Mouse (Mus musculus) MEL (cell line): Measurements from ENCODE around the gene Adamtsl4. TPM values are rescaled to one million over a fixed set of nuclear protein-coding genes. Genes with fewer than 3 reads are reported as not detected.

ENCODE experiments used
- DNase-seq: peaks from one replicate; pipeline ENCODE4 v3.0.0; 2011; ENCODE audit warnings: low read depth, low spot score
- H3K27ac ChIP-seq: 2 replicates; pipeline ENCODE4 v1.5.1; 2012; ENCODE audit warnings: low read depth, mild to moderate bottlenecking, control low read depth, low read length, moderate library complexity; ENCODE audit not compliant: control insufficient read depth
- H3K27me3 ChIP-seq, 2 experiments: fragments of 150-350 bp in 1 of 2; sonication (generic) in 1 of 2; 2 replicates each; pipeline ENCODE4 v1.6.1; 2012; ENCODE audit warnings: low read length in 2 of 2, mild to moderate bottlenecking in 2 of 2, improper control_type of control experiment in 1 of 2, moderate library complexity in 1 of 2; ENCODE audit not compliant: insufficient read depth in 2 of 2, control insufficient read depth in 1 of 2
- H3K36me3 ChIP-seq, 2 experiments: 2 replicates each; pipeline ENCODE4 v1.6.1; 2012 to 2014; ENCODE audit warnings: low read length in 2 of 2, improper control_type of control experiment in 1 of 2, inconsistent platforms in 1 of 2, mild to moderate bottlenecking in 1 of 2; ENCODE audit not compliant: insufficient read depth in 2 of 2, control insufficient read depth in 1 of 2
- H3K4me1 ChIP-seq, 2 experiments: fragments of 150-350 bp in 1 of 2; sonication (generic) in 1 of 2; 2 replicates each; pipeline ENCODE4 v1.6.1; 2012; ENCODE audit warnings: low read length in 2 of 2, improper control_type of control experiment in 1 of 2, mild to moderate bottlenecking in 1 of 2; ENCODE audit not compliant: insufficient read depth in 2 of 2, control insufficient read depth in 1 of 2
- H3K4me3 ChIP-seq, 2 experiments: fragments of 150-350 bp in 1 of 2; sonication (generic) in 1 of 2; 2 replicates each; pipeline ENCODE4 v1.5.1; 2012; ENCODE audit warnings: low read depth in 2 of 2, low read length in 2 of 2, mild to moderate bottlenecking in 2 of 2, moderate library complexity in 2 of 2, control low read depth in 1 of 2, improper control_type of control experiment in 1 of 2; ENCODE audit not compliant: control insufficient read depth in 1 of 2, insufficient read depth in 1 of 2
- H3K79me2 ChIP-seq: 2 replicates; pipeline ENCODE4 v1.6.1; 2012; ENCODE audit warnings: mild to moderate bottlenecking, low read length, moderate library complexity; ENCODE audit not compliant: control insufficient read depth, poor library complexity, insufficient read depth
- H3K9ac ChIP-seq: 2 replicates; pipeline ENCODE4 v1.6.1; 2012; ENCODE audit warnings: low read depth, mild to moderate bottlenecking, control low read depth, low read length, moderate library complexity; ENCODE audit not compliant: control insufficient read depth, poor library complexity, severe bottlenecking
- H3K9me3 ChIP-seq: fragments of 150-350 bp; sonication (generic); replicated peaks from 2 replicates; pipeline ENCODE4 v1.6.1; 2012; ENCODE audit warnings: mild to moderate bottlenecking, low read length, improper control_type of control experiment, moderate library complexity; ENCODE audit not compliant: insufficient read depth
- BHLHE40 ChIP-seq: IDR thresholded peaks from 2 replicates; pipeline ENCODE4 v1.6.1; 2012; ENCODE audit warnings: low read depth, mild to moderate bottlenecking, inconsistent platforms, low read length, improper control_type of control experiment, borderline replicate concordance
- CHD1 ChIP-seq: IDR thresholded peaks from 2 replicates; pipeline ENCODE4 v1.6.1; 2012; ENCODE audit warnings: low read depth, mild to moderate bottlenecking, inconsistent platforms, low read length, improper control_type of control experiment
- CHD2 ChIP-seq: IDR thresholded peaks from 2 replicates; pipeline ENCODE4 v1.6.1; 2011; ENCODE audit warnings: low read length, improper control_type of control experiment
- CTCF ChIP-seq, 3 experiments: IDR thresholded peaks in 2 of 3; conservative IDR thresholded peaks in 1 of 3; 2 replicates each; pipeline ENCODE4 v1.5.1; 2011 to 2012; ENCODE audit warnings: low read length in 3 of 3, low read depth in 2 of 3, mild to moderate bottlenecking in 2 of 3, improper control_type of control experiment in 1 of 3, inconsistent platforms in 1 of 3, mixed read lengths in 1 of 3, moderate library complexity in 1 of 3; ENCODE audit not compliant: control insufficient read depth in 1 of 3, insufficient read depth in 1 of 3, poor library complexity in 1 of 3, severe bottlenecking in 1 of 3
- ELF1 ChIP-seq: IDR thresholded peaks from 2 replicates; pipeline ENCODE4 v1.6.1; 2014; ENCODE audit warnings: low read depth, mild to moderate bottlenecking, inconsistent platforms, low read length, improper control_type of control experiment, moderate library complexity
- ETS1 ChIP-seq: IDR thresholded peaks from 2 replicates; pipeline ENCODE4 v1.6.1; 2012; ENCODE audit warnings: low read depth, mild to moderate bottlenecking, inconsistent platforms, low read length, improper control_type of control experiment, moderate library complexity
- HCFC1 ChIP-seq: IDR thresholded peaks from 2 replicates; pipeline ENCODE4 v1.6.1; 2012; ENCODE audit warnings: low read depth, mild to moderate bottlenecking, inconsistent platforms, low read length, improper control_type of control experiment, moderate library complexity
- JUND ChIP-seq: IDR thresholded peaks from 2 replicates; pipeline ENCODE4 v1.6.1; 2011; ENCODE audit warnings: low read depth, mild to moderate bottlenecking, improper control_type of control experiment, low read length
- KAT2A ChIP-seq: conservative IDR thresholded peaks from 2 replicates; pipeline ENCODE4 v1.6.1; 2012; ENCODE audit warnings: low read depth, low read length, improper control_type of control experiment, inconsistent platforms
- MAFK ChIP-seq: IDR thresholded peaks from 2 replicates; pipeline ENCODE4 v1.6.1; 2011; ENCODE audit warnings: low read depth, mild to moderate bottlenecking, low read length, improper control_type of control experiment, borderline replicate concordance
- MXI1 ChIP-seq: IDR thresholded peaks from 2 replicates; pipeline ENCODE4 v1.6.1; 2011; ENCODE audit warnings: mild to moderate bottlenecking, low read depth, low read length, improper control_type of control experiment
- MYC ChIP-seq: IDR thresholded peaks from 2 replicates; pipeline ENCODE4 v1.6.1; 2011; ENCODE audit warnings: low read depth, mild to moderate bottlenecking, low read length, improper control_type of control experiment, moderate library complexity
- NELFE ChIP-seq: IDR thresholded peaks from 2 replicates; pipeline ENCODE4 v1.6.1; 2011; ENCODE audit warnings: low read depth, low read length, improper control_type of control experiment
- POLR2AphosphoS2 ChIP-seq: IDR thresholded peaks from 2 replicates; pipeline ENCODE4 v1.6.1; 2011; ENCODE audit warnings: low read length, improper control_type of control experiment
- RAD21 ChIP-seq: IDR thresholded peaks from 2 replicates; pipeline ENCODE4 v1.6.1; 2011; ENCODE audit warnings: mild to moderate bottlenecking, low read depth, low read length, improper control_type of control experiment
- RCOR1 ChIP-seq: IDR thresholded peaks from 2 replicates; pipeline ENCODE4 v1.6.1; 2012; ENCODE audit warnings: low read depth, mild to moderate bottlenecking, inconsistent platforms, low read length, improper control_type of control experiment
- TCF12 ChIP-seq: IDR thresholded peaks from 2 replicates; pipeline ENCODE4 v1.6.1; 2014; ENCODE audit warnings: low read depth, mild to moderate bottlenecking, inconsistent platforms, low read length, improper control_type of control experiment, moderate library complexity
- ZKSCAN1 ChIP-seq: IDR thresholded peaks from 2 replicates; pipeline ENCODE4 v1.6.1; 2012; ENCODE audit warnings: low read depth, mild to moderate bottlenecking, inconsistent platforms, low read length, improper control_type of control experiment, moderate library complexity
- polyA plus RNA-seq, 2 experiments: library from polyadenylated mRNA; stranded (reverse) in 1 of 2; unstranded in 1 of 2; fragments of >175 nt in 1 of 2; fragments of >200 nt in 1 of 2; gene quantifications; 2 replicates each; pipeline versions ENCODE4 v1.2.1 to v1.2.4; 2012; ENCODE audit warnings: low replicate concordance in 2 of 2, low read depth in 1 of 2; ENCODE audit not compliant: insufficient read length in 2 of 2, insufficient read depth in 1 of 2, missing spikeins in 1 of 2
- total RNA-seq: library from RNA; depleted of rRNA; stranded (reverse); fragments of 300-350 nt; gene quantifications from 2 replicates; pipeline ENCODE4 v1.2.3, GENCODE M21; 2012

Adamtsl4 gene
- total and polyA plus RNA-seq, 3 experiments, result 0.27 to 0.88 TPM; not detected in 1

DNA sequence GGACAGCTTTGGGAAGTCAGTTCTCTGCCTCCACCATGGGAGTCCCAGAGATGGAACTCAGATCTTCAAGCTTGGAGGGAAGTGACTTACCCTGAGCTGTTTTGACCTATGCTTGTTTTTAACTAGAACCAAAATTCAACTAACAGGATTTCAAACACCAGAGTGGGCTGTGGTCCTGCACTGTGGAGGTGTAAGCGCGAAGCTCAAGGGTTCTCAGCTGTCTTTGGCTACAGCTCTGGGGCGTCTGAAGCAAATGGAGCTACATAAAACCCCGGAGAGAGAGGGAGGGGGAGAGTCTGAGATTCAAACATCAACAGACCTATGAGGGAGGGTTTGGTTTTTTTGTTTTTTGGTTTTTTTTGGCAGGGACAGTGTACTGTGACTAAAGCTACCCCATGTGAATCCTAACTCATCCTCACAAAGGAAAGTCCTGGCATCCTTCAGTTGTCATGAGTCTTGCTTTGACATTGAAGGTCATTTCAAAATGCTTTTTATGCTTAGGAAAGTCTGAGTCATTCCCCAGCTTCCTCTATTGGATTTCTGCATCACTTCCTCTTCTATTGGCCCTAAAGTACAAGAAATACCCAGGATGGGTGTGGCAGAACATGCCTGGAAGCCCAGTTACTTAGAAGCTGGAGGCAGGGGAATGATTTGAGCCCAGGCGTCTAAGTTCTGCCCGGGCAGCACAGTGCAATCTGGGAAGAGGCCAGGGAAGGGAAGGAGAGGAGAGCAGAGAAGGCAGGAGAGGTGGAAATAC is 37.3 kb downstream of the Adamtsl4 start (continued):
- TF ChIP-seq KAT2A, result peak; percentile 26; the same call in 1 of the 2 replicates
- TF ChIP-seq BHLHE40, result 0 out of 2 replicates have a peak, but pooled peaks have one; percentile 18
- peak; percentile 68 for TF ChIP-seq ELF1
- TF ChIP-seq ETS1, result peak; percentile 90

GRCm38 (mm10) chr3:95648016-95648415 is 39.7 kb downstream of the Adamtsl4 start:
- Histone ChIP-seq H3K9me3 (no peaks in the 10 kb centered on the region), H3K27me3 (no peaks in the 10 kb centered on the region), H3K79me2 (no peaks in the 10 kb centered on the region)
- TF ChIP-seq POLR2AphosphoS2, result no peak
- TF ChIP-seq CTCF (IDR thresholded peaks at IDR 0.05 in 2 of 3, conservative IDR thresholded peaks at IDR 0.05 in 1 of 3; ENCODE audit: control insufficient read depth in 1 of 3, insufficient read depth in 1 of 3, low read depth in 2 of 3, low read length in 3 of 3, poor library complexity in 1 of 3, severe bottlenecking in 1 of 3), result no peak
- TF ChIP-seq TCF12, result no peak
- no peak for TF ChIP-seq ZKSCAN1
- TF ChIP-seq MAFK, result no peak
- no peak for TF ChIP-seq CHD1
- no peak for TF ChIP-seq JUND
- no peak for TF ChIP-seq CHD2
- TF ChIP-seq MXI1, result no peak
- TF ChIP-seq MYC, result no peak
- no peak for TF ChIP-seq RAD21
- TF ChIP-seq RCOR1, result no peak
- TF ChIP-seq HCFC1, result no peak
- no peak for TF ChIP-seq NELFE
- TF ChIP-seq, all 39 proteins: peak for 0
- no peak overlapping the region for H3K27ac ChIP-seq
- H3K4me3 ChIP-seq, result no peak overlapping the region
- DNase-seq, result no peak
- peaks cover 32 to 59% of the 10 kb centered on the region in 2 experiments for H3K4me1 ChIP-seq
- H3K36me3 ChIP-seq, result peaks cover 0 to 57% of the 10 kb centered on the region in 2 experiments; a peak in 2 of 4 replicates
- H3K9ac ChIP-seq, result no peak overlapping the region
